Mouse (Mus musculus): ENCODE results near the gene Gm17374. TPM values are rescaled to one million over a fixed set of nuclear protein-coding genes. Genes with fewer than 3 reads are reported as not detected.
"Not testable (repeated sequence)": the region's sequence is repeated elsewhere in the genome, so short reads cannot be mapped to it uniquely, and the experiment has no call there.

The Gm17374 gene
- polyA plus RNA-seq, 1 experiment from 2014 or later = not detected

- Histone ChIP-seq H3K36me3 (ENCODE audit: control insufficient read depth, insufficient read depth, low read length) (no peaks in the 10 kb centered on the region), H3K9ac (ENCODE audit: low read depth, low read length) (peak within 1 kb of the TSS; percentile 72), H3K4me2 (replicated peaks; ENCODE audit: low read depth, low read length) (peak within 1 kb of the TSS; percentile 46), H3K27ac (ENCODE audit: low read depth, low read length) (no peak within 1 kb of the TSS), H3K9me3 (ENCODE audit: control insufficient read depth, low read length) (no peaks in the 10 kb centered on the region), H3K27me3 (ENCODE audit: control insufficient read depth, insufficient read depth, low read length) (no peaks in the 10 kb centered on the region), H3K4me1 (replicated peaks; ENCODE audit: control insufficient read depth, insufficient read depth, low read length) (peaks cover 2% of the 10 kb centered on the region; the same call in 1 of the 2 replicates), H3K4me3 (ENCODE audit: low read depth, low read length) (peak within 1 kb of the TSS; percentile 72)
- DNase-seq (ENCODE audit: low spot score) (peak; percentile 97), ATAC-seq (ENCODE audit: low FRiP score) (peak; percentile 98)
- WGBS = 1% methylated on average over 43 of the region's 43 CpGs
Measured at GRCm38 (mm10) chr2:140170127-140170802, 18.4 kb downstream of the Gm17374 start, which contains the start of the genes Esf1 and Ndufaf5. TSS of gene Esf1 (minus strand) at chr2:140170564. TSS of gene Ndufaf5 (plus strand) at chr2:140170649.

GRCm38 (mm10) chr2:140170803-140171553, 19.1 kb downstream of the Gm17374 start:
- Histone ChIP-seq H3K27ac (ENCODE audit: low read depth, low read length) (no peak overlapping the region), H3K9me3 (ENCODE audit: control insufficient read depth, low read length) (no peaks in the 10 kb centered on the region), H3K9ac (ENCODE audit: low read depth, low read length) (peak overlapping the region; percentile 72), H3K4me2 (replicated peaks; ENCODE audit: low read depth, low read length) (peak overlapping the region; percentile 41), H3K27me3 (ENCODE audit: control insufficient read depth, insufficient read depth, low read length) (no peaks in the 10 kb centered on the region), H3K4me3 (ENCODE audit: low read depth, low read length) (peak overlapping the region; percentile 72), H3K4me1 (replicated peaks; ENCODE audit: control insufficient read depth, insufficient read depth, low read length) (peaks cover 2% of the 10 kb centered on the region; the same call in 1 of the 2 replicates), H3K36me3 (ENCODE audit: control insufficient read depth, insufficient read depth, low read length) (no peaks in the 10 kb centered on the region)
- DNase-seq (ENCODE audit: low spot score) (no peak), ATAC-seq (ENCODE audit: low FRiP score) (peak; percentile 87)
- 8% methylated on average over 28 of the region's 28 CpGs for WGBS

- not testable (repeated sequence) for H3K9me3 ChIP-seq (ENCODE audit: control insufficient read depth, low read length); H3K9ac ChIP-seq (ENCODE audit: low read depth, low read length); DNase-seq (ENCODE audit: low spot score); H3K36me3 ChIP-seq (ENCODE audit: control insufficient read depth, insufficient read depth, low read length); ATAC-seq (ENCODE audit: low FRiP score); H3K27me3 ChIP-seq (ENCODE audit: control insufficient read depth, insufficient read depth, low read length); H3K4me2 ChIP-seq (replicated peaks; ENCODE audit: low read depth, low read length); H3K27ac ChIP-seq (ENCODE audit: low read depth, low read length); H3K4me3 ChIP-seq (ENCODE audit: low read depth, low read length); H3K4me1 ChIP-seq (replicated peaks; ENCODE audit: control insufficient read depth, insufficient read depth, low read length)
- WGBS = 89% methylated on average over 3 of the region's 3 CpGs
Measured at GRCm38 (mm10) chr2:140185685-140186210, 33.9 kb downstream of the Gm17374 start.

- Histone ChIP-seq H3K9me3 (ENCODE audit: control insufficient read depth, low read length) (no peaks in the 10 kb centered on the region), H3K4me1 (replicated peaks; ENCODE audit: control insufficient read depth, insufficient read depth, low read length) (no peaks in the 10 kb centered on the region), H3K4me3 (ENCODE audit: low read depth, low read length) (no peak overlapping the region), H3K9ac (ENCODE audit: low read depth, low read length) (no peak overlapping the region), H3K36me3 (ENCODE audit: control insufficient read depth, insufficient read depth, low read length) (no peaks in the 10 kb centered on the region), H3K27me3 (ENCODE audit: control insufficient read depth, insufficient read depth, low read length) (no peaks in the 10 kb centered on the region), H3K27ac (ENCODE audit: low read depth, low read length) (no peak overlapping the region), H3K4me2 (replicated peaks; ENCODE audit: low read depth, low read length) (no peak overlapping the region)
- 84% methylated on average over 2 of the region's 2 CpGs for whole genome bisulfite sequencing
- no peak for DNase-seq (ENCODE audit: low spot score)
- no peak for ATAC-seq (ENCODE audit: low FRiP score)
Measured at GRCm38 (mm10) chr2:140200713-140201112, 48.9 kb downstream of the Gm17374 start.

GRCm38 (mm10) chr2:140202573-140202972, 50.7 kb downstream of the Gm17374 start:
- H3K9ac ChIP-seq (ENCODE audit: low read depth, low read length) = no peak overlapping the region
- no peaks in the 10 kb centered on the region for H3K9me3 ChIP-seq (ENCODE audit: control insufficient read depth, low read length)
- no peaks in the 10 kb centered on the region for H3K36me3 ChIP-seq (ENCODE audit: control insufficient read depth, insufficient read depth, low read length)
- no peak overlapping the region for H3K4me3 ChIP-seq (ENCODE audit: low read depth, low read length)
- ATAC-seq (ENCODE audit: low FRiP score) (no peak), DNase-seq (ENCODE audit: low spot score) (no peak)
- H3K27ac ChIP-seq (ENCODE audit: low read depth, low read length) = no peak overlapping the region
- 97% methylated on average over 5 of the region's 5 CpGs for WGBS
- no peaks in the 10 kb centered on the region for H3K27me3 ChIP-seq (ENCODE audit: control insufficient read depth, insufficient read depth, low read length)
- H3K4me2 ChIP-seq (replicated peaks; ENCODE audit: low read depth, low read length) = no peak overlapping the region
- H3K4me1 ChIP-seq (replicated peaks; ENCODE audit: control insufficient read depth, insufficient read depth, low read length) = no peaks in the 10 kb centered on the region

Other genes starting within 250 kb of the Gm17374 start
- gene Tasp1, start 85.2 kb upstream of the Gm17374 start, polyA plus RNA-seq (2014; fragmentation: Nextera tagmentation; extraction: Ambion mirVana) = 17.1 and 18.9 TPM in 2 replicates
- 29.0 and 31.1 TPM in 2 replicates for gene Esf1, start 18.5 kb downstream of the Gm17374 start, polyA plus RNA-seq (2014; fragmentation: Nextera tagmentation; extraction: Ambion mirVana)
- gene Ndufaf5, start 18.6 kb downstream of the Gm17374 start, polyA plus RNA-seq (2014; fragmentation: Nextera tagmentation; extraction: Ambion mirVana) = 31.9 and 32.1 TPM in 2 replicates
- not detected in 2 replicates for gene Sel1l2, start 237.7 kb downstream of the Gm17374 start, polyA plus RNA-seq (2014; fragmentation: Nextera tagmentation; extraction: Ambion mirVana)
- 41.4 and 42.5 TPM in 2 replicates for gene Macrod2, start 243.3 kb downstream of the Gm17374 start, polyA plus RNA-seq (2014; fragmentation: Nextera tagmentation; extraction: Ambion mirVana)